Mouse (Mus musculus) MEL (cell line): ENCODE data around the gene Cox16.

ENCODE experiments used
- CTCF ChIP-seq, 3 experiments: IDR thresholded peaks in 2 of 3; conservative IDR thresholded peaks in 1 of 3; 2 replicates each; pipeline ENCODE4 v1.5.1; 2011 to 2012; ENCODE audit warnings: low read length in 3 of 3, low read depth in 2 of 3, mild to moderate bottlenecking in 2 of 3, improper control_type of control experiment in 1 of 3, inconsistent platforms in 1 of 3, mixed read lengths in 1 of 3, moderate library complexity in 1 of 3; ENCODE audit not compliant: control insufficient read depth in 1 of 3, insufficient read depth in 1 of 3, poor library complexity in 1 of 3, severe bottlenecking in 1 of 3
- ELF1 ChIP-seq: IDR thresholded peaks from 2 replicates; pipeline ENCODE4 v1.6.1; 2014; ENCODE audit warnings: low read depth, mild to moderate bottlenecking, inconsistent platforms, low read length, improper control_type of control experiment, moderate library complexity
- GATA1 ChIP-seq: IDR thresholded peaks from 2 replicates; pipeline ENCODE4 v1.6.1; 2011; ENCODE audit warnings: low read depth, low read length, improper control_type of control experiment
- MEF2A ChIP-seq: IDR thresholded peaks from 2 replicates; pipeline ENCODE4 v1.6.1; 2014; ENCODE audit warnings: low read depth, mild to moderate bottlenecking, inconsistent platforms, low read length, improper control_type of control experiment; ENCODE audit not compliant: poor library complexity, insufficient replicate concordance, severe bottlenecking; ENCODE audit errors: extremely low read depth
- POLR2AphosphoS2 ChIP-seq: IDR thresholded peaks from 2 replicates; pipeline ENCODE4 v1.6.1; 2011; ENCODE audit warnings: low read length, improper control_type of control experiment
- ZC3H11A ChIP-seq: IDR thresholded peaks from 2 replicates; pipeline ENCODE4 v1.6.1; 2012; ENCODE audit warnings: low read depth, mild to moderate bottlenecking, inconsistent platforms, low read length, improper control_type of control experiment

DNA sequence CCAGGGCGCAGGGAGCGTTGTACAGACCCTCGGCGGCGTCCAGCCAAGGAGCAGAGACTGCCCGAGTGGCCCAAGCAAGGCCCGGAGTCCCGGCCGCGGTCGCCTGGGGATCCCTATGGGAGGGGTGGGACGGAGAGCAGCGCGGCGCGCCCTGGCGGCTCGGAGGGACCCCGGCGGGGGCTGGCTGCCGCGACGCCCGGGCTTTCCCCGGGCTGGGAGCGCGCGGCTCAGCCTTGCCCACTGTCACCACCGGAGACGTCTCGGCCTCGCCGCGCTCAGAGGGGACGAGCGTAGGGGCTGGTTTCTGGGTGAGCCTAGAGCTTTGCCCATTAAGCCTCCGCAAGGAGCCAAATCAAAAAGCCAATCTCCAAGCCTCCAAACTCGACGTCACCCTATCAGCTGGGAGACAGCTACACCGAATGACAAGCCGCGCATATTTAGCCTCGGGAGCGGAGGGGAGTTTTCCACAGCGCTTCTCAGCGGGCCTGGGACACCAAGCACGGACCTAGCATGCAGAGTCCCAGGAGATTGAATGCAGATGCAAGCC lies 152.0 kb downstream of the Cox16 start, which contains the start of gene Slc8a3:
- no peak for TF ChIP-seq CTCF (IDR thresholded peaks at IDR 0.05 in 2 of 3, conservative IDR thresholded peaks at IDR 0.05 in 1 of 3; ENCODE audit: control insufficient read depth in 1 of 3, insufficient read depth in 1 of 3, low read depth in 2 of 3, low read length in 3 of 3, poor library complexity in 1 of 3, severe bottlenecking in 1 of 3)
- no peak for TF ChIP-seq POLR2AphosphoS2
- no peak for TF ChIP-seq ELF1
- TF ChIP-seq MEF2A = no peak
- no peak for TF ChIP-seq ZC3H11A
- no peak for TF ChIP-seq GATA1
